Mouse (Mus musculus): Measurements from ENCODE around the gene 2210407C18Rik. TPM values are rescaled to one million over a fixed set of nuclear protein-coding genes. Genes with fewer than 3 reads are reported as not detected.

The 2210407C18Rik gene
- total RNA-seq, 4 experiments from 2014 or later, result 3.2 to 9.2 (median 6.2) TPM

GRCm38 (mm10) chr11:58602062-58602461 lies 13.8 kb downstream of the 2210407C18Rik start:
- DNase-seq (ENCODE audit: low spot score), result no peak

- DNase-seq (ENCODE audit: low spot score), result no peak
Observed at GRCm38 (mm10) chr11:58597837-58598236, 18.0 kb downstream of the 2210407C18Rik start.

GRCm38 (mm10) chr11:58594814-58595213 lies 21.1 kb downstream of the 2210407C18Rik start, which contains the start of gene Olfr324:
Gene Olfr324 (plus strand): TSS chr11:58595114.
- no peak for DNase-seq (ENCODE audit: low spot score)

- DNase-seq (ENCODE audit: low spot score), result no peak
Observed at GRCm38 (mm10) chr11:58588620-58589250, 27.1 kb downstream of the 2210407C18Rik start.

- DNase-seq (ENCODE audit: low spot score), result peak; percentile 19
Observed at GRCm38 (mm10) chr11:58587898-58588348, 28.0 kb downstream of the 2210407C18Rik start.

GRCm38 (mm10) chr11:58578636-58579035 lies 37.2 kb downstream of the 2210407C18Rik start:
- no peak for DNase-seq (ENCODE audit: low spot score)

- DNase-seq (ENCODE audit: low spot score), result no peak
Observed at GRCm38 (mm10) chr11:58577430-58577829, 38.4 kb downstream of the 2210407C18Rik start, which contains the start of gene Olfr325. Gene Olfr325 (plus strand): TSS chr11:58577730.

GRCm38 (mm10) chr11:58570405-58570804 lies 45.5 kb downstream of the 2210407C18Rik start, which contains the start of gene Olfr224:
Gene Olfr224 (minus strand): TSS chr11:58570553.
- DNase-seq (ENCODE audit: low spot score), result peak; percentile 11

Other genes starting within 250 kb of the 2210407C18Rik start
- not detected for gene Lypd8, start 237.0 kb downstream of the 2210407C18Rik start, total RNA-seq (2022)
- gene 1810065E05Rik, start 195.0 kb downstream of the 2210407C18Rik start, total RNA-seq (2022), result not detected
- not detected for gene Gm12253, start 183.5 kb downstream of the 2210407C18Rik start, total RNA-seq (2022)
- gene Lypd9, start 163.2 kb downstream of the 2210407C18Rik start, total RNA-seq (2022), result not detected
- not detected for gene Olfr30, start 153.8 kb downstream of the 2210407C18Rik start, total RNA-seq (2022)
- not detected for gene Olfr332, start 123.5 kb downstream of the 2210407C18Rik start, total RNA-seq (2022)
- gene Olfr331, start 113.5 kb downstream of the 2210407C18Rik start, total RNA-seq (2022), result not detected
- gene Olfr330, start 81.2 kb downstream of the 2210407C18Rik start, total RNA-seq (2022), result not detected
- not detected for gene Olfr329-ps, start 69.7 kb downstream of the 2210407C18Rik start, total RNA-seq (2022)
- not detected for gene Olfr328, start 60.4 kb downstream of the 2210407C18Rik start, total RNA-seq (2022)
- not detected for gene Olfr224, start 45.5 kb downstream of the 2210407C18Rik start, total RNA-seq (2022)
- gene Olfr325, start 38.3 kb downstream of the 2210407C18Rik start, total RNA-seq (2022), result not detected
- not detected for gene Olfr324, start 21.0 kb downstream of the 2210407C18Rik start, total RNA-seq (2022)
- not detected for gene Olfr323, start 14.4 kb upstream of the 2210407C18Rik start, total RNA-seq (2022)
- not detected for gene Trim58, start 24.4 kb upstream of the 2210407C18Rik start, total RNA-seq (2022)
- not detected for gene Olfr322, start 42.7 kb upstream of the 2210407C18Rik start, total RNA-seq (2022)
- not detected for gene Olfr320, start 65.0 kb upstream of the 2210407C18Rik start, total RNA-seq (2022)
- gene Olfr319, start 83.1 kb upstream of the 2210407C18Rik start, total RNA-seq (2022), result not detected
- gene Olfr318, start 107.9 kb upstream of the 2210407C18Rik start, total RNA-seq (2022), result not detected
- gene Olfr317, start 123.1 kb upstream of the 2210407C18Rik start, total RNA-seq (2022), result not detected
- not detected for gene Olfr316, start 136.7 kb upstream of the 2210407C18Rik start, total RNA-seq (2022)
- gene Olfr315, start 157.1 kb upstream of the 2210407C18Rik start, total RNA-seq (2022), result not detected
- not detected for gene Olfr314, start 166.9 kb upstream of the 2210407C18Rik start, total RNA-seq (2022)
- under 1 TPM in 2 of 4 experiments, not detected in 2; 0.52 to 0.69 TPM for gene Fam183b, start 185.9 kb upstream of the 2210407C18Rik start, total RNA-seq (2022)
- gene Olfr313, start 198.9 kb upstream of the 2210407C18Rik start, total RNA-seq (2022), result not detected
- not detected for gene Olfr312, start 213.2 kb upstream of the 2210407C18Rik start, total RNA-seq (2022)
- gene Olfr311, start 223.2 kb upstream of the 2210407C18Rik start, total RNA-seq (2022), result not detected
- gene Gm12258, start 231.1 kb upstream of the 2210407C18Rik start, total RNA-seq (2022), result 1 to 10 TPM; 1.1 to 2.5 (median 1.6) TPM